Mouse (Mus musculus): ENCODE measurements around the gene Sspn. TPM values are rescaled to one million over a fixed set of nuclear protein-coding genes. Genes with fewer than 3 reads are reported as not detected.

Gene Sspn
- polyA plus RNA-seq (2015; fragmentation: Nextera tagmentation; extraction: Ambion mirVana): 1.2 and 2.0 TPM in 2 replicates

- 65% methylated on average over 3 of the region's 3 CpGs for WGBS
- no peak within 1 kb of the TSS for H3K4me3 ChIP-seq
These were observed at the start of gene Sspn for GRCm38 (mm10) chr6:145931341-145931740. TSS of gene Sspn (plus strand) at chr6:145931641.

GRCm38 (mm10) chr6:145883010-145883409, 48.4 kb upstream of the Sspn start:
- Histone ChIP-seq H3K27ac (no peak overlapping the region), H3K4me1 (no peaks in the 10 kb centered on the region)
- 92% methylated on average over 1 of the region's 1 CpGs for WGBS

More at GRCm38 (mm10) chr6:145931341-145931740, at the start of gene Sspn:
- Histone ChIP-seq H3K4me2 (no peak within 1 kb of the TSS), H3K27ac (no peak within 1 kb of the TSS), H3K27me3 (no peaks in the 10 kb centered on the region), H3K9ac (no peak within 1 kb of the TSS), H3K9me3 (replicated peaks) (no peaks in the 10 kb centered on the region), H3K4me1 (peaks cover 14% of the 10 kb centered on the region), H3K36me3 (ENCODE audit: poor library complexity, severe bottlenecking) (no peaks in the 10 kb centered on the region)
- ATAC-seq: no peak

GRCm38 (mm10) chr6:145883668-145884067, 47.8 kb upstream of the Sspn start:
- no peak for ATAC-seq
- H3K4me2 ChIP-seq: no peak overlapping the region
- H3K9ac ChIP-seq: no peak overlapping the region
- no peaks in the 10 kb centered on the region for H3K27me3 ChIP-seq
- H3K36me3 ChIP-seq (ENCODE audit: poor library complexity, severe bottlenecking): no peaks in the 10 kb centered on the region
- 89% methylated on average over 4 of the region's 4 CpGs for WGBS
- H3K4me1 ChIP-seq: 0 out of 2 replicates have a peak, but pooled peaks cover 3% of the 10 kb centered on the region
- H3K9me3 ChIP-seq (replicated peaks): no peaks in the 10 kb centered on the region
- H3K27ac ChIP-seq: no peak overlapping the region
- H3K4me3 ChIP-seq: no peak overlapping the region

More at GRCm38 (mm10) chr6:145883010-145883409, 48.4 kb upstream of the Sspn start:
- no peaks in the 10 kb centered on the region for H3K9me3 ChIP-seq (replicated peaks)
- no peak overlapping the region for H3K9ac ChIP-seq
- no peak overlapping the region for H3K4me3 ChIP-seq
- no peaks in the 10 kb centered on the region for H3K27me3 ChIP-seq
- H3K4me2 ChIP-seq: no peak overlapping the region
- H3K36me3 ChIP-seq (ENCODE audit: poor library complexity, severe bottlenecking): no peaks in the 10 kb centered on the region
- no peak for ATAC-seq

GRCm38 (mm10) chr6:145885069-145885468, 46.4 kb upstream of the Sspn start:
- Histone ChIP-seq H3K9me3 (replicated peaks) (no peaks in the 10 kb centered on the region), H3K36me3 (ENCODE audit: poor library complexity, severe bottlenecking) (no peaks in the 10 kb centered on the region), H3K4me1 (0 out of 2 replicates have a peak, but pooled peaks cover 3% of the 10 kb centered on the region), H3K27ac (no peak overlapping the region), H3K27me3 (no peaks in the 10 kb centered on the region), H3K4me2 (no peak overlapping the region), H3K9ac (no peak overlapping the region), H3K4me3 (no peak overlapping the region)
- ATAC-seq: no peak
- 84% methylated on average over 4 of the region's 4 CpGs for WGBS

- Histone ChIP-seq H3K4me2 (no peak overlapping the region), H3K9ac (no peak overlapping the region), H3K27ac (no peak overlapping the region), H3K4me1 (0 out of 2 replicates have a peak, but pooled peaks cover 3% of the 10 kb centered on the region), H3K9me3 (replicated peaks) (no peaks in the 10 kb centered on the region), H3K36me3 (ENCODE audit: poor library complexity, severe bottlenecking) (no peaks in the 10 kb centered on the region), H3K4me3 (no peak overlapping the region), H3K27me3 (no peaks in the 10 kb centered on the region)
- ATAC-seq: no peak
- WGBS: 80% methylated on average over 8 of the region's 8 CpGs
These were observed 45.2 kb upstream of the Sspn start for GRCm38 (mm10) chr6:145886277-145886676.

- Histone ChIP-seq H3K36me3 (ENCODE audit: poor library complexity, severe bottlenecking) (no peaks in the 10 kb centered on the region), H3K4me1 (0 out of 2 replicates have a peak, but pooled peaks cover 3% of the 10 kb centered on the region), H3K4me2 (no peak overlapping the region), H3K4me3 (no peak overlapping the region), H3K27ac (no peak overlapping the region), H3K9me3 (replicated peaks) (no peaks in the 10 kb centered on the region), H3K27me3 (no peaks in the 10 kb centered on the region), H3K9ac (no peak overlapping the region)
- 71% methylated on average over 6 of the region's 6 CpGs for WGBS
- ATAC-seq: no peak
These were observed 43.7 kb upstream of the Sspn start for GRCm38 (mm10) chr6:145887719-145888118.

GRCm38 (mm10) chr6:145891951-145892350, 39.5 kb upstream of the Sspn start:
- 81% methylated on average over 11 of the region's 11 CpGs for WGBS
- H3K4me3 ChIP-seq: no peak overlapping the region

GRCm38 (mm10) chr6:145892381-145893265, 38.8 kb upstream of the Sspn start:
- no peak for ATAC-seq
- H3K4me1 ChIP-seq: 0 out of 2 replicates have a peak, but pooled peaks cover 3% of the 10 kb centered on the region
- H3K4me2 ChIP-seq: no peak overlapping the region
- no peaks in the 10 kb centered on the region for H3K9me3 ChIP-seq (replicated peaks)
- H3K9ac ChIP-seq: no peak overlapping the region
- whole genome bisulfite sequencing: 96% methylated on average over 20 of the region's 20 CpGs
- H3K27me3 ChIP-seq: no peaks in the 10 kb centered on the region
- H3K4me3 ChIP-seq: no peak overlapping the region
- H3K27ac ChIP-seq: no peak overlapping the region
- H3K36me3 ChIP-seq (ENCODE audit: poor library complexity, severe bottlenecking): no peaks in the 10 kb centered on the region

More at GRCm38 (mm10) chr6:145891951-145892350, 39.5 kb upstream of the Sspn start:
- no peak for ATAC-seq
- H3K4me1 ChIP-seq: 0 out of 2 replicates have a peak, but pooled peaks cover 3% of the 10 kb centered on the region
- H3K27ac ChIP-seq: no peak overlapping the region
- H3K4me2 ChIP-seq: no peak overlapping the region
- H3K36me3 ChIP-seq (ENCODE audit: poor library complexity, severe bottlenecking): no peaks in the 10 kb centered on the region
- no peaks in the 10 kb centered on the region for H3K27me3 ChIP-seq
- no peaks in the 10 kb centered on the region for H3K9me3 ChIP-seq (replicated peaks)
- no peak overlapping the region for H3K9ac ChIP-seq

- no peak for ATAC-seq
- Histone ChIP-seq H3K27ac (no peak overlapping the region), H3K4me1 (0 out of 2 replicates have a peak, but pooled peaks cover 2% of the 10 kb centered on the region), H3K4me3 (no peak overlapping the region), H3K27me3 (no peaks in the 10 kb centered on the region), H3K4me2 (no peak overlapping the region), H3K9me3 (replicated peaks) (no peaks in the 10 kb centered on the region), H3K9ac (no peak overlapping the region), H3K36me3 (ENCODE audit: poor library complexity, severe bottlenecking) (no peaks in the 10 kb centered on the region)
- 87% methylated on average over 13 of the region's 13 CpGs for WGBS
These were observed 37.9 kb upstream of the Sspn start for GRCm38 (mm10) chr6:145893366-145894021.

- H3K4me3 ChIP-seq: no peak overlapping the region
- 59% methylated on average over 8 of the region's 8 CpGs for WGBS
- no peaks in the 10 kb centered on the region for H3K9me3 ChIP-seq (replicated peaks)
- ATAC-seq: no peak
- H3K9ac ChIP-seq: no peak overlapping the region
- no peaks in the 10 kb centered on the region for H3K36me3 ChIP-seq (ENCODE audit: poor library complexity, severe bottlenecking)
- H3K27ac ChIP-seq: no peak overlapping the region
- H3K27me3 ChIP-seq: no peaks in the 10 kb centered on the region
- no peaks in the 10 kb centered on the region for H3K4me1 ChIP-seq
- no peak overlapping the region for H3K4me2 ChIP-seq
These were observed 36.6 kb upstream of the Sspn start for GRCm38 (mm10) chr6:145894669-145895342.

- WGBS: 95% methylated on average over 5 of the region's 5 CpGs
- Histone ChIP-seq H3K9ac (no peak overlapping the region), H3K4me1 (no peaks in the 10 kb centered on the region), H3K27me3 (no peaks in the 10 kb centered on the region), H3K36me3 (ENCODE audit: poor library complexity, severe bottlenecking) (no peaks in the 10 kb centered on the region), H3K4me2 (no peak overlapping the region), H3K9me3 (replicated peaks) (no peaks in the 10 kb centered on the region), H3K27ac (no peak overlapping the region), H3K4me3 (no peak overlapping the region)
- ATAC-seq: no peak
These were observed 27.3 kb upstream of the Sspn start for GRCm38 (mm10) chr6:145904169-145904568.

- H3K9ac ChIP-seq: no peak overlapping the region
- no peak overlapping the region for H3K27ac ChIP-seq
- 80% methylated on average over 5 of the region's 5 CpGs for WGBS
- no peak for ATAC-seq
- no peaks in the 10 kb centered on the region for H3K4me1 ChIP-seq
- no peaks in the 10 kb centered on the region for H3K27me3 ChIP-seq
- H3K4me3 ChIP-seq: no peak overlapping the region
- no peaks in the 10 kb centered on the region for H3K36me3 ChIP-seq (ENCODE audit: poor library complexity, severe bottlenecking)
- H3K4me2 ChIP-seq: no peak overlapping the region
- H3K9me3 ChIP-seq (replicated peaks): no peaks in the 10 kb centered on the region
These were observed 26.8 kb upstream of the Sspn start for GRCm38 (mm10) chr6:145904616-145905015.
